Mouse (Mus musculus) lung, embryonic 14.5 days (tissue): Measurements from ENCODE around the gene BC030867. TPM values are rescaled to one million over a fixed set of nuclear protein-coding genes. Genes with fewer than 3 reads are reported as not detected.
A peak's percentile ranks its signal among the peaks of the same experiment; 100 is the strongest.

ENCODE experiments used
- ATAC-seq: fragments of 200-750 bp; cut with Nextera tagmentation; 2 replicates; pipeline ENCODE4 v1.8.0; 2017; ENCODE audit warnings: mild to moderate bottlenecking, moderate TSS enrichment, moderate library complexity; ENCODE audit not compliant: insufficient read depth
- DNase-seq: peaks from one replicate; pipeline ENCODE4 v3.0.0-alpha.2; 2015
- H3K27ac ChIP-seq: fragments of 300-500 bp; sonication (generic); 2 replicates; pipeline ENCODE4 v1.5.1; 2014; ENCODE audit warnings: low read depth, mild to moderate bottlenecking, moderate library complexity
- H3K27me3 ChIP-seq: fragments of 300-500 bp; sonication (generic); 2 replicates; pipeline ENCODE4 v1.6.1; 2014; ENCODE audit warnings: low read length, control low read depth; ENCODE audit not compliant: insufficient read depth
- H3K36me3 ChIP-seq: fragments of 300-500 bp; sonication (generic); 2 replicates; pipeline ENCODE4 v1.6.1; 2014; ENCODE audit warnings: control low read depth; ENCODE audit not compliant: insufficient read depth
- H3K4me1 ChIP-seq: fragments of 300-500 bp; sonication (generic); 2 replicates; pipeline ENCODE4 v1.6.1; 2014; ENCODE audit warnings: antibody characterized with exemption, control low read depth; ENCODE audit not compliant: insufficient read depth
- H3K4me2 ChIP-seq: fragments of 300-500 bp; sonication (generic); 2 replicates; pipeline ENCODE4 v1.6.1; 2014; ENCODE audit warnings: mild to moderate bottlenecking
- H3K4me3 ChIP-seq: fragments of 300-500 bp; sonication (generic); 2 replicates; pipeline ENCODE4 v1.5.1; 2014; ENCODE audit warnings: low read depth, low read length
- H3K9ac ChIP-seq: fragments of 300-500 bp; sonication (generic); 2 replicates; pipeline ENCODE4 v1.6.1; 2014
- H3K9me3 ChIP-seq: fragments of 300-500 bp; sonication (generic); 2 replicates; pipeline ENCODE4 v1.6.1; 2016; ENCODE audit warnings: low read depth, low read length, control low read depth
- CTCF ChIP-seq: IDR thresholded peaks from 2 replicates; pipeline ENCODE4 v1.5.1; 2016; ENCODE audit warnings: antibody characterized with exemption, low read depth
- WGBS: fragments of 180-500 bp; shearing (Covaris S2); extraction: QIAGEN DNeasy Blood & Tissue Kit; methylation state at CpG from one replicate; pipeline ENCODE4 v1.1.7; 2014; 5-methylcytosine and 5-hydroxymethylcytosine counted together
- polyA plus RNA-seq: library from polyadenylated mRNA; unstranded; fragments of >200 nt; fragmentation: Nextera tagmentation; extraction: Ambion mirVana; gene quantifications from 2 replicates; pipeline ENCODE4 v1.2.1, GENCODE M21; 2014

The BC030867 gene
- polyA plus RNA-seq, 1 experiment from 2014 or later: 22.2 TPM

- no peak overlapping the region for H3K27ac ChIP-seq
- no peak overlapping the region for H3K4me3 ChIP-seq
- peaks cover 41% of the 10 kb centered on the region for H3K4me1 ChIP-seq
- WGBS: 34% methylated on average over 2 of the region's 2 CpGs
- peak; percentile 67 for TF ChIP-seq CTCF
- ATAC-seq (no peak), DNase-seq (peak; percentile 58)
- no peaks in the 10 kb centered on the region for H3K9me3 ChIP-seq
- H3K4me2 ChIP-seq: no peak overlapping the region
- H3K36me3 ChIP-seq: peaks cover 23% of the 10 kb centered on the region; the same call in 1 of the 2 replicates
- no peaks in the 10 kb centered on the region for H3K27me3 ChIP-seq
- H3K9ac ChIP-seq: no peak overlapping the region
These were observed 38.9 kb upstream of the BC030867 start for GRCm38 (mm10) chr11:102209742-102210141.

- Histone ChIP-seq H3K27ac (no peak overlapping the region), H3K36me3 (peaks cover 18% of the 10 kb centered on the region; the same call in 1 of the 2 replicates), H3K9me3 (no peaks in the 10 kb centered on the region), H3K4me1 (peaks cover 45% of the 10 kb centered on the region), H3K4me2 (no peak overlapping the region), H3K4me3 (no peak overlapping the region), H3K9ac (no peak overlapping the region), H3K27me3 (no peaks in the 10 kb centered on the region)
- no peak for TF ChIP-seq CTCF
- 72% methylated on average over 3 of the region's 3 CpGs for WGBS
- ATAC-seq (no peak), DNase-seq (no peak)
These were observed 38.5 kb upstream of the BC030867 start for GRCm38 (mm10) chr11:102210185-102210584.

- 30% methylated on average over 5 of the region's 5 CpGs for WGBS
- no peak for TF ChIP-seq CTCF
- no peaks in the 10 kb centered on the region for H3K27me3 ChIP-seq
- no peak overlapping the region for H3K9ac ChIP-seq
- H3K36me3 ChIP-seq: peaks cover 15% of the 10 kb centered on the region; the same call in 1 of the 2 replicates
- ATAC-seq (no peak), DNase-seq (no peak)
- H3K9me3 ChIP-seq: no peaks in the 10 kb centered on the region
- no peak overlapping the region for H3K4me3 ChIP-seq
- H3K4me2 ChIP-seq: no peak overlapping the region
- peaks cover 54% of the 10 kb centered on the region for H3K4me1 ChIP-seq
- no peak overlapping the region for H3K27ac ChIP-seq
These were observed 37.7 kb upstream of the BC030867 start for GRCm38 (mm10) chr11:102211011-102211410.

- Histone ChIP-seq H3K9me3 (no peaks in the 10 kb centered on the region), H3K4me2 (no peak overlapping the region), H3K27ac (no peak overlapping the region), H3K4me3 (no peak overlapping the region), H3K9ac (no peak overlapping the region), H3K4me1 (peaks cover 60% of the 10 kb centered on the region), H3K27me3 (no peaks in the 10 kb centered on the region), H3K36me3 (0 out of 2 replicates have a peak, but pooled peaks cover 6% of the 10 kb centered on the region)
- TF ChIP-seq CTCF: no peak
- DNase-seq: peak; percentile 29
- ATAC-seq: no peak
- 43% methylated on average over 18 of the region's 18 CpGs for WGBS
These were observed 36.7 kb upstream of the BC030867 start for GRCm38 (mm10) chr11:102211936-102212341.

- Histone ChIP-seq H3K4me1 (peaks cover 68% of the 10 kb centered on the region), H3K4me3 (no peak overlapping the region), H3K27ac (peak overlapping the region; percentile 85; the same call in 1 of the 2 replicates), H3K9ac (peak overlapping the region; percentile 21; the same call in 1 of the 2 replicates), H3K27me3 (no peaks in the 10 kb centered on the region), H3K36me3 (0 out of 2 replicates have a peak, but pooled peaks cover 4% of the 10 kb centered on the region), H3K9me3 (no peaks in the 10 kb centered on the region), H3K4me2 (peak overlapping the region; percentile 90; the same call in 1 of the 2 replicates)
- 23% methylated on average over 10 of the region's 10 CpGs for WGBS
- ATAC-seq (no peak), DNase-seq (peak; percentile 69)
- no peak for TF ChIP-seq CTCF
These were observed 34.1 kb upstream of the BC030867 start for GRCm38 (mm10) chr11:102214430-102215156.

- DNase-seq (no peak), ATAC-seq (no peak)
- H3K36me3 ChIP-seq: 0 out of 2 replicates have a peak, but pooled peaks cover 4% of the 10 kb centered on the region
- H3K9ac ChIP-seq: peak overlapping the region; percentile 24; the same call in 1 of the 2 replicates
- TF ChIP-seq CTCF: no peak
- peak overlapping the region; percentile 85 for H3K27ac ChIP-seq
- 54% methylated on average over 11 of the region's 11 CpGs for WGBS
- H3K4me2 ChIP-seq: peak overlapping the region; percentile 90
- peaks cover 74% of the 10 kb centered on the region for H3K4me1 ChIP-seq
- H3K9me3 ChIP-seq: no peaks in the 10 kb centered on the region
- H3K4me3 ChIP-seq: peak overlapping the region; percentile 13; the same call in 1 of the 2 replicates
- no peaks in the 10 kb centered on the region for H3K27me3 ChIP-seq
These were observed 33.2 kb upstream of the BC030867 start for GRCm38 (mm10) chr11:102215511-102215910.

GRCm38 (mm10) chr11:102216056-102216885 is 32.4 kb upstream of the BC030867 start:
- H3K4me1 ChIP-seq: peaks cover 74% of the 10 kb centered on the region
- H3K4me2 ChIP-seq: peak overlapping the region; percentile 90
- H3K4me3 ChIP-seq: peak overlapping the region; percentile 54
- no peaks in the 10 kb centered on the region for H3K9me3 ChIP-seq
- peak overlapping the region; percentile 85 for H3K27ac ChIP-seq
- no peaks in the 10 kb centered on the region for H3K27me3 ChIP-seq
- DNase-seq (peak; percentile 83), ATAC-seq (peak; percentile 66)
- WGBS: 10% methylated on average over 12 of the region's 12 CpGs
- 0 out of 2 replicates have a peak, but pooled peaks cover 4% of the 10 kb centered on the region for H3K36me3 ChIP-seq
- no peak for TF ChIP-seq CTCF
- H3K9ac ChIP-seq: peak overlapping the region; percentile 24; the same call in 1 of the 2 replicates
